Mouse (Mus musculus) CH12.LX (cell line): ENCODE results near the gene Shisa2. TPM values are rescaled to one million over a fixed set of nuclear protein-coding genes. Genes with fewer than 3 reads are reported as not detected.

ENCODE experiments used
- DNase-seq: peaks from one replicate; pipeline ENCODE4 v3.0.0-alpha.2; 2013; ENCODE audit errors: extremely low read depth
- H3K27ac ChIP-seq: 2 replicates; pipeline ENCODE4 v1.5.1; 2012; ENCODE audit warnings: low read depth, mild to moderate bottlenecking, control low read depth, moderate library complexity; ENCODE audit not compliant: insufficient read depth
- H3K27me3 ChIP-seq: replicated peaks from 2 replicates; pipeline ENCODE3; 2012; ENCODE audit warnings: inconsistent platforms
- H3K36me3 ChIP-seq, 2 experiments: replicated peaks in 1 of 2; 2 replicates each; pipeline versions ENCODE3 to v1.6.1; 2012; ENCODE audit warnings: inconsistent platforms in 1 of 2, low read length in 1 of 2, mild to moderate bottlenecking in 1 of 2, mixed read lengths in 1 of 2, moderate library complexity in 1 of 2; ENCODE audit not compliant: control insufficient read depth in 1 of 2, insufficient read depth in 1 of 2
- H3K4me1 ChIP-seq, 2 experiments: 2 replicates each; pipeline ENCODE4 v1.6.1; 2012; ENCODE audit warnings: inconsistent platforms in 1 of 2, moderate library complexity in 1 of 2; ENCODE audit not compliant: insufficient read depth in 2 of 2, control insufficient read depth in 1 of 2
- H3K4me2 ChIP-seq: 2 replicates; pipeline ENCODE4 v1.6.1; 2012; ENCODE audit warnings: low read depth, mild to moderate bottlenecking, control low read depth; ENCODE audit not compliant: poor library complexity, insufficient read depth, severe bottlenecking
- H3K4me3 ChIP-seq, 3 experiments: fragments of 150-350 bp in 1 of 3; sonication (generic) in 1 of 3; replicated peaks in 1 of 3; 2 replicates each; pipeline versions ENCODE3 to v1.5.1; 2011 to 2012; ENCODE audit warnings: low read depth in 2 of 3, low read length in 2 of 3, mild to moderate bottlenecking in 2 of 3, moderate library complexity in 2 of 3, control low read depth in 1 of 3, improper control_type of control experiment in 1 of 3, inconsistent platforms in 1 of 3, mixed read lengths in 1 of 3; ENCODE audit not compliant: poor library complexity in 1 of 3
- H3K79me2 ChIP-seq: replicated peaks from 2 replicates; pipeline ENCODE4 v1.6.1; 2012; ENCODE audit warnings: mild to moderate bottlenecking, moderate library complexity; ENCODE audit not compliant: control insufficient read depth, poor library complexity, insufficient read depth, severe bottlenecking; ENCODE audit errors: extremely low read depth
- H3K9ac ChIP-seq: 2 replicates; pipeline ENCODE4 v1.6.1; 2012; ENCODE audit warnings: low read depth, mild to moderate bottlenecking, control low read depth, moderate library complexity; ENCODE audit not compliant: insufficient read depth
- H3K9me3 ChIP-seq: replicated peaks from 2 replicates; pipeline ENCODE3; 2012; ENCODE audit warnings: low read length, inconsistent platforms, mixed read lengths
- BHLHE40 ChIP-seq: IDR thresholded peaks from 2 replicates; pipeline ENCODE4 v1.6.1; 2011; ENCODE audit warnings: mild to moderate bottlenecking, low read depth, low read length, improper control_type of control experiment
- CHD1 ChIP-seq: IDR thresholded peaks from 2 replicates; pipeline ENCODE4 v1.6.1; 2012; ENCODE audit warnings: low read depth, low read length, improper control_type of control experiment, inconsistent platforms
- CHD2 ChIP-seq: IDR thresholded peaks from 2 replicates; pipeline ENCODE4 v1.6.1; 2011; ENCODE audit warnings: low read length, improper control_type of control experiment
- CTCF ChIP-seq, 2 experiments: IDR thresholded peaks in 1 of 2; conservative IDR thresholded peaks in 1 of 2; 2 replicates each; pipeline ENCODE4 v1.5.1; 2011 to 2012; ENCODE audit warnings: low read depth in 2 of 2, low read length in 2 of 2, improper control_type of control experiment in 1 of 2, inconsistent platforms in 1 of 2, mild to moderate bottlenecking in 1 of 2, moderate library complexity in 1 of 2
- E2F4 ChIP-seq: IDR thresholded peaks from 2 replicates; pipeline ENCODE4 v1.6.1; 2011; ENCODE audit warnings: low read depth, low read length, improper control_type of control experiment; ENCODE audit not compliant: insufficient replicate concordance
- ELF1 ChIP-seq: IDR thresholded peaks from 2 replicates; pipeline ENCODE4 v1.6.1; 2014; ENCODE audit warnings: low read depth, mild to moderate bottlenecking, inconsistent platforms, low read length, improper control_type of control experiment
- IRF4 ChIP-seq: IDR thresholded peaks from 2 replicates; pipeline ENCODE4 v1.6.1; 2014; ENCODE audit warnings: low read depth, mild to moderate bottlenecking, inconsistent platforms, low read length, improper control_type of control experiment
- JUN ChIP-seq: IDR thresholded peaks from 2 replicates; pipeline ENCODE4 v1.6.1; 2011; ENCODE audit warnings: low read depth, mild to moderate bottlenecking, low read length, improper control_type of control experiment, moderate library complexity; ENCODE audit not compliant: insufficient read depth
- JUND ChIP-seq: conservative IDR thresholded peaks from 2 replicates; pipeline ENCODE4 v1.6.1; 2011; ENCODE audit warnings: low read depth, low read length, improper control_type of control experiment
- KAT2A ChIP-seq: IDR thresholded peaks from 2 replicates; pipeline ENCODE4 v1.6.1; 2012; ENCODE audit warnings: low read length, improper control_type of control experiment, inconsistent platforms; ENCODE audit not compliant: insufficient replicate concordance
- MAFK ChIP-seq: IDR thresholded peaks from 2 replicates; pipeline ENCODE4 v1.6.1; 2011; ENCODE audit warnings: low read length, improper control_type of control experiment; ENCODE audit not compliant: insufficient replicate concordance
- MAZ ChIP-seq: IDR thresholded peaks from 2 replicates; pipeline ENCODE4 v1.6.1; 2012; ENCODE audit warnings: low read depth, mild to moderate bottlenecking, inconsistent platforms, low read length, improper control_type of control experiment, moderate library complexity
- MXI1 ChIP-seq: IDR thresholded peaks from 2 replicates; pipeline ENCODE4 v1.6.1; 2011; ENCODE audit warnings: mild to moderate bottlenecking, low read depth, low read length, improper control_type of control experiment
- MYC ChIP-seq: IDR thresholded peaks from 2 replicates; pipeline ENCODE4 v1.6.1; 2011; ENCODE audit warnings: low read depth, mild to moderate bottlenecking, improper control_type of control experiment, low read length
- PAX5 ChIP-seq: IDR thresholded peaks from 2 replicates; pipeline ENCODE4 v1.6.1; 2012; ENCODE audit warnings: low read length, inconsistent platforms, mixed read lengths
- POLR2A ChIP-seq: IDR thresholded peaks from 2 replicates; pipeline ENCODE4 v1.6.1; 2011; ENCODE audit warnings: low read depth, mild to moderate bottlenecking, improper control_type of control experiment, low read length
- POLR2AphosphoS2 ChIP-seq: IDR thresholded peaks from 2 replicates; pipeline ENCODE4 v1.6.1; 2011; ENCODE audit warnings: low read depth, low read length, improper control_type of control experiment
- RAD21 ChIP-seq: IDR thresholded peaks from 2 replicates; pipeline ENCODE4 v1.6.1; 2011; ENCODE audit warnings: low read depth, mild to moderate bottlenecking, low read length, improper control_type of control experiment, moderate library complexity
- RCOR1 ChIP-seq: conservative IDR thresholded peaks from 2 replicates; pipeline ENCODE4 v1.6.1; 2012; ENCODE audit warnings: low read depth, mild to moderate bottlenecking, inconsistent platforms, low read length, improper control_type of control experiment
- SIN3A ChIP-seq: IDR thresholded peaks from 2 replicates; pipeline ENCODE4 v1.6.1; 2012; ENCODE audit warnings: low read length, improper control_type of control experiment, inconsistent platforms
- TCF12 ChIP-seq: IDR thresholded peaks from 2 replicates; pipeline ENCODE4 v1.6.1; 2014; ENCODE audit warnings: low read depth, mild to moderate bottlenecking, inconsistent platforms, low read length, improper control_type of control experiment
- USF1 ChIP-seq: IDR thresholded peaks from 2 replicates; pipeline ENCODE4 v1.6.1; 2014; ENCODE audit warnings: low read depth, mild to moderate bottlenecking, inconsistent platforms, low read length, improper control_type of control experiment
- ZKSCAN1 ChIP-seq: IDR thresholded peaks from 2 replicates; pipeline ENCODE4 v1.6.1; 2012; ENCODE audit warnings: low read depth, inconsistent platforms, low read length, improper control_type of control experiment, borderline replicate concordance
- ZNF384 ChIP-seq: IDR thresholded peaks from 2 replicates; pipeline ENCODE4 v1.6.1; 2012; ENCODE audit warnings: low read depth, low read length, improper control_type of control experiment, inconsistent platforms
- dilution Hi-C: fragments of 300-500 bp; cut with MboI; formaldehyde crosslinking; loops from 2 replicates; pipeline ENCODE4 v1.14.3; 2020; ENCODE audit warnings: low sequenced_read_pairs; ENCODE audit not compliant: extremely low pct_unique_long_range_greater_than_20kb, extremely low pct_ligation_motif_present
- in situ Hi-C: fragments of 300-500 bp; cut with MboI; formaldehyde crosslinking; loops from 3 replicates; pipeline ENCODE4 v1.14.3; 2019; ENCODE audit warnings: low sequenced_read_pairs, low pct_ligation_motif_present, low pct_unique_long_range_greater_than_20kb, mixed read lengths
- polyA plus RNA-seq: library from polyadenylated mRNA; unstranded; fragments of >175 nt; gene quantifications from 2 replicates; pipeline ENCODE4 v1.2.1, GENCODE M21; 2012; ENCODE audit warnings: low read depth; ENCODE audit not compliant: insufficient read length
- total RNA-seq, 2 experiments: library from RNA; depleted of rRNA; stranded (reverse); fragments of 300-350 nt in 1 of 2; fragments of >200 nt in 1 of 2; gene quantifications; 2 replicates each; pipeline ENCODE4 v1.2.3; 2012 to 2014

Gene Shisa2
- total and polyA plus RNA-seq, 3 experiments: 0.08 to 0.36 (median 0.21) TPM

DNA sequence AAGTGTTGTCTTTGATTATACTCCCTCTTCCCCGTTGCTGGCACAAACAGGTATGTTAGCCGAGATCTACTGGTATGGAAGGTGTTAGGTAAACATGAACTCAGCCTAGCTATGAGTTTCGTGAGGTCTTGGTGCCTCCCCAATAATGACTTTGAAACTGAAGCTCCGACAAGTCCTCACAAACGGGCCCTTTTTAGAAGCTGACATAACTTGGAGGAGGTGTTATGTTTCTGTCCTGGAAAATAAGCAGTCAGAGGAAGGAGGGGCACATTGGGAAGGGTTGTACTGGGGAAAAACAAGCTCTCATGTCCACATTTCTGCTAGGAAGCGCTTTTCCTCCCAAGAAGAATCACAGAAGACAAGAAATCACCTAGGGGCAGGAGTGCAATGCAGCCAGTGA lies 31.5 kb downstream of the Shisa2 start:
- TF ChIP-seq CHD1 (no peak), CHD2 (no peak), E2F4 (no peak), MYC (no peak), KAT2A (no peak), CTCF (conservative IDR thresholded peaks at IDR 0.05 in 1 of 2, IDR thresholded peaks at IDR 0.05 in 1 of 2; ENCODE audit: low read depth in 2 of 2, low read length in 2 of 2) (no peak), RAD21 (no peak), SIN3A (no peak), ELF1 (no peak), BHLHE40 (no peak), JUN (no peak), ZNF384 (no peak), MAZ (no peak), JUND (no peak), USF1 (no peak), ZKSCAN1 (no peak), RCOR1 (no peak), TCF12 (no peak)
- no peaks in the 10 kb centered on the region for H3K9me3 ChIP-seq
- H3K4me1 ChIP-seq: no peaks in the 10 kb centered on the region
- DNase-seq: no peak
- dilution Hi-C loops: no loop called here
- no peak overlapping the region for H3K9ac ChIP-seq
- H3K27ac ChIP-seq: no peak overlapping the region
- in situ Hi-C loops: no loop called here
- H3K4me3 ChIP-seq: no peak overlapping the region
- H3K4me2 ChIP-seq: no peak overlapping the region
- H3K27me3 ChIP-seq: no peaks in the 10 kb centered on the region
- H3K36me3 ChIP-seq: no peaks in the 10 kb centered on the region
- H3K79me2 ChIP-seq: no peaks in the 10 kb centered on the region

DNA sequence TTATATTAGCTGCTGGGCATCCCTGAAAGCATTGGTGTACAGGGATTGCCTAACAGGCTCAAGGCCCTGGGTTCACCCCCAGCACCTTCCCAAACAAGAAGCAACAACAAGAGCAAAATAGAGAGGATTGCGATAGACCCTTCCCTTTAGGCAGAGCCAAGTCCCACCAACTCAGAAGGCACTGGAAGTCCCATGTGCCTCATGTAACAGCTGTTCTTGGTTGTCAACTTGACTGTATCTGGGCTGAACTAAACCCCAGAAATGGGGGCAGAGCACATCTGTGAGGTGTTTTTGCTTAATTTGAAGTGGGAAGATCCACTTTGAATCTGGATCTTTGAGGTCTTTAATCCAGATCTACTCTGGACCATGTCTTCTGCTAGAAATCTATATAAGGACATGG lies 32.0 kb downstream of the Shisa2 start:
- no peak for DNase-seq
- dilution Hi-C loops (no loop called here), in situ Hi-C loops (no loop called here)
- H3K27ac ChIP-seq: no peak overlapping the region
- H3K36me3 ChIP-seq: no peaks in the 10 kb centered on the region
- H3K27me3 ChIP-seq: no peaks in the 10 kb centered on the region
- H3K79me2 ChIP-seq: no peaks in the 10 kb centered on the region
- TF ChIP-seq SIN3A (no peak), USF1 (no peak), IRF4 (no peak), CHD2 (no peak), PAX5 (no peak), MAFK (no peak), POLR2AphosphoS2 (no peak), MXI1 (no peak), RAD21 (no peak), ZKSCAN1 (no peak), POLR2A (no peak)
- H3K9ac ChIP-seq: no peak overlapping the region
- no peak overlapping the region for H3K4me3 ChIP-seq
- H3K4me1 ChIP-seq: no peaks in the 10 kb centered on the region
- H3K9me3 ChIP-seq: no peaks in the 10 kb centered on the region
- no peak overlapping the region for H3K4me2 ChIP-seq
